ENCODE assay signal across 17 mouse cellular contexts in the genomic region with DNA sequence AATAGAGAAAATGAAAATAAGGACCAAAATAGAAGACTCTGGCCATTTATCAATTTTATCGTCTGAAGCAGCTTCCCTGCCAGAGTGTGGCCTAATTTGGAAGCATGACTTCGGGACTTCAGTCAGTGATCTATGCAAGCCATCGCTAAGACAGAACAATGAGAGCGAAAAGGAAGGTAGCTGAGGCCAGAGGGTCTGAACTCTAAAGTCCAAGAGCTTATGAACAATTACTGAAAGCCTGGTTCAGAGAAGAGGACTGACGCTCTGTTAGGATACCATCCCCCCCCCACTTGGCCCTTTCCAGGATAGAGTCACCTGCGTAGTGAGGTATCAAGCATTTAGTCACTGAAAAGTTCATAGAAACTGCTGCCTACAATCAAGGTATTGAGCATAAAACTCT. TPM values are rescaled to one million over a fixed set of nuclear protein-coding genes. Genes with fewer than 3 reads are reported as not detected.
DNase-seq lines count a peak whose midpoint lies in the region; ATAC-seq lines count a peak whose summit lies in the region.
"Had no signal": no experiment of that assay in that cellular context is flagged by ENCODE, and none has a peak within 500 bp of the region (broad histone marks: within the 10 kb centered on the region; RNA-seq: fewer than 3 reads in every experiment).

No protein-coding gene starts in this region.

- peak; percentile 12 to 16 for DNase-seq in kidney, adult 8-10 months
- no peak for DNase-seq in kidney, adult 18-20 months
- DNase-seq in limb, embryonic 10.5 days (ENCODE audit: low spot score), result no peak
- DNase-seq: cerebellum, adult 18-20 months; cerebellum, postnatal 25 days; embryo, embryonic 11 days; liver; right cerebral cortex, postnatal 14 days; spleen, adult 18-20 months; thymus, adult 2 months had no signal

- peak overlapping the region; percentile 71; a peak in 3 of 4 replicates for H3K27ac ChIP-seq in heart, embryonic 14.5 days (replicated peaks in 1 of 2; ENCODE audit: control insufficient read depth in 1 of 2, insufficient read depth in 1 of 2, low read depth in 2 of 2, low read length in 2 of 2)
- no peak overlapping the region for H3K27ac ChIP-seq in heart, embryonic 11.5 days (ENCODE audit: low read depth, low read length)
- H3K27ac ChIP-seq in intestine, embryonic 16.5 days (ENCODE audit: low read length), result peak overlapping the region; percentile 8; the same call in 1 of the 2 replicates
- H3K27ac ChIP-seq in stomach, embryonic 14.5 days (ENCODE audit: low read length), result peak overlapping the region; percentile 6; the same call in 1 of the 2 replicates
- H3K27ac ChIP-seq in limb, embryonic 10.5 days, result no peak overlapping the region
- H3K27ac ChIP-seq: forebrain, embryonic 15.5 days; midbrain, embryonic 15.5 days had no signal

- H3K4me3 ChIP-seq in heart, embryonic 14.5 days (ENCODE audit: control insufficient read depth in 1 of 2, insufficient read depth in 1 of 2, low read depth in 1 of 2, low read length in 2 of 2), result no peak overlapping the region
- no peak overlapping the region for H3K4me3 ChIP-seq in heart, embryonic 11.5 days (ENCODE audit: low read depth, low read length)
- H3K4me3 ChIP-seq in intestine, embryonic 16.5 days (ENCODE audit: low read length), result no peak overlapping the region
- no peak overlapping the region for H3K4me3 ChIP-seq in stomach, embryonic 14.5 days (ENCODE audit: low read depth, low read length)
- no peak overlapping the region for H3K4me3 ChIP-seq in limb, embryonic 10.5 days
- H3K4me3 ChIP-seq: forebrain, embryonic 15.5 days; midbrain, embryonic 15.5 days; myocyte had no signal

- H3K9ac ChIP-seq in heart, embryonic 14.5 days (ENCODE audit: low read length), result no peak overlapping the region
- no peak overlapping the region for H3K9ac ChIP-seq in heart, embryonic 11.5 days (ENCODE audit: low read depth, low read length)
- H3K9ac ChIP-seq in intestine, embryonic 16.5 days (ENCODE audit: low read depth, low read length), result no peak overlapping the region
- no peak overlapping the region for H3K9ac ChIP-seq in stomach, embryonic 14.5 days (replicated peaks; ENCODE audit: low read depth, low read length)
- H3K9ac ChIP-seq: forebrain, embryonic 15.5 days; midbrain, embryonic 15.5 days had no signal

- no peak for ATAC-seq in heart, embryonic 14.5 days (ENCODE audit: insufficient number of reproducible peaks, insufficient read depth, low FRiP score, low read depth)
- no peak for ATAC-seq in heart, embryonic 11.5 days (replicated peaks; ENCODE audit: insufficient number of reproducible peaks, low FRiP score, low TSS enrichment)
- ATAC-seq in intestine, embryonic 16.5 days, result no peak; the same call in 1 of the 2 replicates
- no peak for ATAC-seq in stomach, embryonic 14.5 days (ENCODE audit: insufficient number of reproducible peaks, insufficient read depth, low FRiP score, low read depth)
- ATAC-seq: forebrain, embryonic 15.5 days; midbrain, embryonic 15.5 days had no signal

- H3K27me3 ChIP-seq in heart, embryonic 14.5 days (ENCODE audit: control insufficient read depth, insufficient read depth, low read length), result no peaks in the 10 kb centered on the region
- H3K27me3 ChIP-seq in heart, embryonic 11.5 days (ENCODE audit: control insufficient read depth, insufficient read depth, low read length), result no peaks in the 10 kb centered on the region
- no peaks in the 10 kb centered on the region for H3K27me3 ChIP-seq in intestine, embryonic 16.5 days (replicated peaks; ENCODE audit: control insufficient read depth, insufficient read depth, low read length)
- no peaks in the 10 kb centered on the region for H3K27me3 ChIP-seq in stomach, embryonic 14.5 days (ENCODE audit: control insufficient read depth, insufficient read depth, low read length)
- H3K27me3 ChIP-seq in limb, embryonic 10.5 days (ENCODE audit: low read depth, poor library complexity, severe bottlenecking), result no peaks in the 10 kb centered on the region
- H3K27me3 ChIP-seq: forebrain, embryonic 15.5 days; midbrain, embryonic 15.5 days had no signal

- 0 out of 2 replicates have a peak, but pooled peaks cover 2% of the 10 kb centered on the region for H3K9me3 ChIP-seq in heart, embryonic 14.5 days (ENCODE audit: control insufficient read depth, low read length)
- peaks cover 3% of the 10 kb centered on the region for H3K9me3 ChIP-seq in heart, embryonic 11.5 days (replicated peaks; ENCODE audit: control insufficient read depth, low read length)
- 0 out of 2 replicates have a peak, but pooled peaks cover 3% of the 10 kb centered on the region for H3K9me3 ChIP-seq in intestine, embryonic 16.5 days (ENCODE audit: control insufficient read depth, low read length)
- peaks cover 4% of the 10 kb centered on the region; the same call in 1 of the 2 replicates for H3K9me3 ChIP-seq in stomach, embryonic 14.5 days (ENCODE audit: control insufficient read depth, low read depth, low read length)
- no peaks in the 10 kb centered on the region for H3K9me3 ChIP-seq in limb, embryonic 10.5 days (replicated peaks)
- H3K9me3 ChIP-seq: forebrain, embryonic 15.5 days; midbrain, embryonic 15.5 days had no signal

- 63% methylated on average over 6 of the region's 6 CpGs for WGBS in heart, embryonic 14.5 days
- 78% methylated on average over 6 of the region's 6 CpGs for WGBS in heart, embryonic 11.5 days (ENCODE audit: insufficient replicate concordance)
- WGBS in intestine, embryonic 16.5 days, result 64% methylated on average over 6 of the region's 6 CpGs
- 54% methylated on average over 6 of the region's 6 CpGs for WGBS in stomach, embryonic 14.5 days
- WGBS in limb, embryonic 10.5 days, result 91% methylated on average over 6 of the region's 6 CpGs

- no peak overlapping the region for H3K4me2 ChIP-seq in heart, embryonic 14.5 days (ENCODE audit: low read length)
- no peak overlapping the region for H3K4me2 ChIP-seq in heart, embryonic 11.5 days
- no peak overlapping the region for H3K4me2 ChIP-seq in intestine, embryonic 16.5 days (ENCODE audit: low read depth, low read length)
- no peak overlapping the region for H3K4me2 ChIP-seq in stomach, embryonic 14.5 days (replicated peaks; ENCODE audit: low read depth, low read length)
- H3K4me2 ChIP-seq: forebrain, embryonic 15.5 days; midbrain, embryonic 15.5 days had no signal

- peaks cover 52% of the 10 kb centered on the region for H3K36me3 ChIP-seq in heart, embryonic 14.5 days (ENCODE audit: control insufficient read depth, insufficient read depth, low read length)
- H3K36me3 ChIP-seq in heart, embryonic 11.5 days (ENCODE audit: control insufficient read depth, insufficient read depth, low read length), result peaks cover 4% of the 10 kb centered on the region; the same call in 1 of the 2 replicates
- H3K36me3 ChIP-seq in intestine, embryonic 16.5 days (ENCODE audit: control insufficient read depth, insufficient read depth, low read length), result 0 out of 2 replicates have a peak, but pooled peaks cover 5% of the 10 kb centered on the region
- H3K36me3 ChIP-seq in stomach, embryonic 14.5 days (ENCODE audit: control insufficient read depth, insufficient read depth, low read length), result peaks cover 8% of the 10 kb centered on the region
- no peaks in the 10 kb centered on the region for H3K36me3 ChIP-seq in limb, embryonic 10.5 days
- H3K36me3 ChIP-seq: forebrain, embryonic 15.5 days; midbrain, embryonic 15.5 days had no signal

- peaks cover 7 to 11% of the 10 kb centered on the region in 2 experiments for H3K4me1 ChIP-seq in heart, embryonic 14.5 days (ENCODE audit: control insufficient read depth in 2 of 2, insufficient read depth in 2 of 2, low read length in 2 of 2)
- H3K4me1 ChIP-seq in heart, embryonic 11.5 days (ENCODE audit: control insufficient read depth, insufficient read depth, low read length), result 0 out of 2 replicates have a peak, but pooled peaks cover 8% of the 10 kb centered on the region
- no peaks in the 10 kb centered on the region for H3K4me1 ChIP-seq in intestine, embryonic 16.5 days (ENCODE audit: control insufficient read depth, insufficient read depth, low read length)
- H3K4me1 ChIP-seq in stomach, embryonic 14.5 days (ENCODE audit: control insufficient read depth, insufficient read depth, low read length), result no peaks in the 10 kb centered on the region
- H3K4me1 ChIP-seq in limb, embryonic 10.5 days, result no peaks in the 10 kb centered on the region
- H3K4me1 ChIP-seq: forebrain, embryonic 15.5 days; midbrain, embryonic 15.5 days had no signal

RNA-seq across cellular contexts. Expression of a gene that starts 33.3 kb away (rescaled TPM):
- 22.9 and 27.1 TPM in 2 replicates for polyA plus RNA-seq in heart, embryonic 14.5 days (2014; fragmentation: Nextera tagmentation; extraction: Ambion mirVana)
- 21.1 and 21.6 TPM in 2 replicates for polyA plus RNA-seq in heart, embryonic 11.5 days (2014; fragmentation: Nextera tagmentation; extraction: Ambion mirVana)
- polyA plus RNA-seq in intestine, embryonic 16.5 days (2015; fragmentation: Nextera tagmentation; extraction: Ambion mirVana), result 7.6 and 7.8 TPM in 2 replicates
- polyA plus RNA-seq in stomach, embryonic 14.5 days (2014; fragmentation: Nextera tagmentation; extraction: Ambion mirVana), result 31.0 and 34.4 TPM in 2 replicates
- 1.1 and 1.2 TPM in 2 replicates for polyA plus RNA-seq in limb, embryonic 10.5 days (2016; fragmentation: Nextera tagmentation; extraction: Ambion mirVana)

Comparison
In these comparisons a context has a peak if more than half of its experiments do, and no peak if none do; other contexts are left out.
1. H3K27ac ChIP-seq: peak in heart, embryonic 14.5 days (2 of 2), intestine, embryonic 16.5 days (single experiment) and stomach, embryonic 14.5 days (single experiment); none in heart, embryonic 11.5 days (single experiment) and limb, embryonic 10.5 days (single experiment).
2. DNase-seq: peak in kidney, adult 8-10 months (2 of 2); none in kidney, adult 18-20 months (single experiment) and limb, embryonic 10.5 days (single experiment).